Mouse (Mus musculus): ENCODE results near the gene Mipol1. TPM values are rescaled to one million over a fixed set of nuclear protein-coding genes. Genes with fewer than 3 reads are reported as not detected.
A peak's percentile ranks its signal among the peaks of the same experiment; 100 is the strongest.

The Mipol1 gene
- polyA plus RNA-seq, 1 experiment from 2014 or later: 12.3 TPM

DNA sequence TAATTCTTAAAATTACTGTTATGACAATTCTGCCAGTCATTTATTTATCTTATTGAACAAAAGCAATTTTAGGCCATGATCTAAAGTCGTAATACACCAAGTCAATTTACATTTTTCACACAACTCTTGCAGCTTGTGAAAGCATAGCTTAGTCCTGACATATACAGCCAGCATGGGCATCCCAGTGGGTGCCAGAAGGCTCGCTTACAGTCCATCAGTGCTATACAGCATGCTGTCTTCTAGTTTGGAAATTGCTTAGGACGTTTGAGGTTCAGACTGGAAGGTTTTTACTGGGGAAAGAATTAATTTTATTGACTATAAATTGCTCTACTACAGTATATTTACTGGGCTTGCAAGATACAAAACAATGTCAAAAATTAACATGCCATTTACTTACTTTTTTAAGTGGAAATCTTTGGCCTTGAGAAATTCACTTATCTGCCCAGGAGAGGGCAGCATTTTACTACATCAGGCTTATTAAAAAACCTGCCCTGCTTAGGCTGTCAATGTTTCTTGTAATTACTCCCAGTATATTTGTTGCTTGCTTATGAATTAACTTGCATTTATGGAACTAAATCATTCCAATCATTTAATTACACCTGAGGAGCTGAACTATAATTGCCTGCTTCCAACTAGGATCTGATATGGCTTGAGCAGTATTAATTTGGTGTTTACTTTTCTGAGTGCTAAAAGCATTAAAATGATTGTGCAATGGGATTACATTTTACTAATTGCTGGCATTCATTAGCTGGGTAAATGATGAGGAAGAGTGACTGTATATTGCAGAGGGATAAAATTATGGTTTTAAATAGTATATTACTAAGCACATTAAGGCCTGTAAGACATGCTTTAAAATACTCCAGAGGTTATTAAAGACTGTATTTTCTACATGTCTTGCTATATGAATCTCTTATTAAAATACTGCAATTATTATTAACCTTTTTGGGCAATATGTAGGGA is 51.2 kb downstream of the Mipol1 start:
- H3K9ac ChIP-seq (replicated peaks; ENCODE audit: low read length): no peak overlapping the region

DNA sequence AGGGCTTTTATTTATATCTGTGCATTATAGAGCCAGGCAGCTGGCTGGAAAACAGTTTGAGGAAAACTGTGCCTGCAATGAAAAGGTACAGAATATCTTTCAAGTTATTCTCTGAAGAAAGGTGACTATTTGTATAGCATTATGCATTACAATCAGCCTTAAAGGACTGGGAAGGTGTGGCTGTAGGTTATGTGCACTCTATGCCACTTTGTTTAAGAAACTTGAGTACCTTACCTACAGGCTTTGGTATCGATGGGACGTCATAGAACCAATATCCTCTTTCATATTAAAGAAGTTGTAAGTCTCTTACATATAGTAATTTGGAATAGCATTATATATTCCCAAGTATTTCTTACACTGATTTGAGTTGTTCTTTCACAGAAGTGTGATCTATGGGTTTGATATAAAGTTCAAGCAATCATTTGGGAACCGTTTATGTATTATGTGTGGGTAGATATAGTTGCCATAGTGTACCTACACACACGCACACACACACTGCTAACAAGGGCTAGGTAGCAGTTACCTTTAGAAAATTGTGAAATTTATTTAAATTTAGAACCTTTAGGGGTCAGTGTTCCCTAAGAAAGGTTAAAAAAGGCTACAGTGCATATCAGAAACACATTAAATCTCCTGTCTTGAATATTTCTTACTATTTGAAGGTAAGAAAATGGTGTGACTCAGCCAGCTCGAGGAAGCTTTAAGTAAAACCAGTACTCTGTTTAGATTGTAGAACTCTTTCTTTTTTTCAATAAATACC is 55.3 kb downstream of the Mipol1 start:
- Histone ChIP-seq H3K4me3 (ENCODE audit: low read depth, low read length) (no peak overlapping the region), H3K27ac (replicated peaks; ENCODE audit: low read depth, low read length) (no peak overlapping the region), H3K9ac (replicated peaks; ENCODE audit: low read length) (no peak overlapping the region), H3K27me3 (ENCODE audit: control insufficient read depth, insufficient read depth, low read length) (no peaks in the 10 kb centered on the region), H3K36me3 (replicated peaks; ENCODE audit: control insufficient read depth, insufficient read depth, low read depth, low read length) (no peaks in the 10 kb centered on the region), H3K4me1 (ENCODE audit: control insufficient read depth, insufficient read depth, low read length) (no peaks in the 10 kb centered on the region), H3K9me3 (replicated peaks; ENCODE audit: control insufficient read depth, low read length) (no peaks in the 10 kb centered on the region), H3K4me2 (ENCODE audit: low read depth, low read length) (no peak overlapping the region)
- no peak for DNase-seq (ENCODE audit: low spot score)
- 88% methylated on average over 5 of the region's 5 CpGs for WGBS
- no peak for ATAC-seq (replicated peaks; ENCODE audit: insufficient number of reproducible peaks, low FRiP score, low TSS enrichment, low read depth)

More for the DNA sequence above, 51.2 kb downstream of the Mipol1 start:
- H3K4me3 ChIP-seq (ENCODE audit: low read depth, low read length): no peak overlapping the region
- H3K36me3 ChIP-seq (replicated peaks; ENCODE audit: control insufficient read depth, insufficient read depth, low read depth, low read length): no peaks in the 10 kb centered on the region
- no peaks in the 10 kb centered on the region for H3K9me3 ChIP-seq (replicated peaks; ENCODE audit: control insufficient read depth, low read length)
- WGBS: 47% methylated on average over 3 of the region's 3 CpGs
- no peak for ATAC-seq (replicated peaks; ENCODE audit: insufficient number of reproducible peaks, low FRiP score, low TSS enrichment, low read depth)
- no peak overlapping the region for H3K4me2 ChIP-seq (ENCODE audit: low read depth, low read length)
- no peaks in the 10 kb centered on the region for H3K27me3 ChIP-seq (ENCODE audit: control insufficient read depth, insufficient read depth, low read length)
- no peak overlapping the region for H3K27ac ChIP-seq (replicated peaks; ENCODE audit: low read depth, low read length)
- DNase-seq (ENCODE audit: low spot score): peak; percentile 73
- no peaks in the 10 kb centered on the region for H3K4me1 ChIP-seq (ENCODE audit: control insufficient read depth, insufficient read depth, low read length)

DNA sequence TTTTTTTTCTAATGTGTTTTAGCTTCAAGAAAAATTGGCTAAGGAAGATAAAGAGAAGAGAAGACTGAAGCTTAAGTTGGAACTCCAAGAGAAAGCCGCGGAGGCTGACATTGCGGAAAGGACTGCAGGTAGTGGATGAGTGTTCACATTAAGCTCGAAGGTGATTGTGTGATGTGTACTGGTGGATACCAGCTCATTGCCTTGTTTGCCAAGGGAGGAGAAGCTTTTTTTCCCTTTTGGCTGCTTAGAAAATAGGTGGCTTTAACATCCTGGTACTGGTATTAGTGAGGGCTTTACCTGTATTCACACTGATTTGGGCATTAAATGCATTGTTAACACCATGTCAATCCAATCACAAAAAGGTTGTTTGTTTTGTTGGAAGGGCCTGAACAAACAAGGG is 77.1 kb downstream of the Mipol1 start:
- DNase-seq (ENCODE audit: low spot score) (no peak), ATAC-seq (replicated peaks; ENCODE audit: insufficient number of reproducible peaks, low FRiP score, low TSS enrichment, low read depth) (no peak)
- Histone ChIP-seq H3K4me2 (ENCODE audit: low read depth, low read length) (no peak overlapping the region), H3K4me3 (ENCODE audit: low read depth, low read length) (no peak overlapping the region), H3K27ac (replicated peaks; ENCODE audit: low read depth, low read length) (no peak overlapping the region), H3K36me3 (replicated peaks; ENCODE audit: control insufficient read depth, insufficient read depth, low read depth, low read length) (no peaks in the 10 kb centered on the region), H3K9me3 (replicated peaks; ENCODE audit: control insufficient read depth, low read length) (no peaks in the 10 kb centered on the region), H3K4me1 (ENCODE audit: control insufficient read depth, insufficient read depth, low read length) (no peaks in the 10 kb centered on the region), H3K9ac (replicated peaks; ENCODE audit: low read length) (no peak overlapping the region), H3K27me3 (ENCODE audit: control insufficient read depth, insufficient read depth, low read length) (no peaks in the 10 kb centered on the region)
- WGBS: 85% methylated on average over 4 of the region's 4 CpGs

DNA sequence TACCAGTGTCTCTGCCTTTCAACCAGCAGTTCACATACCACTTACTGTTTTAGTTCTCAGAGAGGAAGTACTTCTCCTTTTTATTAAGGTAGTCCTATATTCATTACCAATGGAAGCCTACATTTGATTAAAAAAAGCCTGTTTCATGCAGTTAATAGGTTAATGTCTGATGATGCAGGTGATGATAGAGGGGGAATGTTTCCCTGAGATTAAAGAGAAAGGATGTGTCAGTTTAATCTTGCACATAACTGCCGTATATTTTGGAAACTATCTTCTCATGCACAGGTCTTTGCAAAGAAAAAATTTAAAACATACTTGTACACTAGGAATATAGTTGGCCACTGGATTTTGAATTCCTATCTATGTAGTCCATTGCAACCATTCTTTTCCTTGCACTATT is 77.5 kb downstream of the Mipol1 start:
- ATAC-seq (replicated peaks; ENCODE audit: insufficient number of reproducible peaks, low FRiP score, low TSS enrichment, low read depth): no peak
- Histone ChIP-seq H3K36me3 (replicated peaks; ENCODE audit: control insufficient read depth, insufficient read depth, low read depth, low read length) (no peaks in the 10 kb centered on the region), H3K9me3 (replicated peaks; ENCODE audit: control insufficient read depth, low read length) (no peaks in the 10 kb centered on the region), H3K9ac (replicated peaks; ENCODE audit: low read length) (no peak overlapping the region), H3K27me3 (ENCODE audit: control insufficient read depth, insufficient read depth, low read length) (no peaks in the 10 kb centered on the region), H3K4me3 (ENCODE audit: low read depth, low read length) (no peak overlapping the region), H3K4me1 (ENCODE audit: control insufficient read depth, insufficient read depth, low read length) (no peaks in the 10 kb centered on the region), H3K27ac (replicated peaks; ENCODE audit: low read depth, low read length) (no peak overlapping the region), H3K4me2 (ENCODE audit: low read depth, low read length) (no peak overlapping the region)
- WGBS: 85% methylated on average over 1 of the region's 1 CpGs
- no peak for DNase-seq (ENCODE audit: low spot score)

DNA sequence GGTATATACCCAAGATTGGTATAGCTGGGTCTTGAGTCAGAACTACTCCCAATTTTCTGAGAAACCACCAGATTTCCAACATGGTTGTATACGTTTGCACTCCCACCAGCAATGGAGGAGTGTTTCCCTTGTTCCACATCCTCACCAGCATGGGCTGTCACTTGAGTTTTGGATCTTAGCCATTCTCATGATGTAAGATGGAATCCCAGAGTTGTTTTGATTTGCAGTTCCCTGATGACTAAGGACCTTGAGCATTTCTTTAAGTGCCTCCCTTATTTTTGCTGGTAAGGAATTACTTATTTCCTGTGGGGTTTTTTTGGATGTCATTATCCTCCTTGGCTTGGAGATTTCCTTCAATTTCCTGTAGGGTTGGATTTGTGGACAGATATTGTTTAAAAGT is 108.8 kb downstream of the Mipol1 start:
- no peaks in the 10 kb centered on the region for H3K27me3 ChIP-seq (ENCODE audit: control insufficient read depth, insufficient read depth, low read length)
- H3K4me1 ChIP-seq (ENCODE audit: control insufficient read depth, insufficient read depth, low read length): no peaks in the 10 kb centered on the region
- H3K4me3 ChIP-seq (ENCODE audit: low read depth, low read length): no peak overlapping the region
- DNase-seq (ENCODE audit: low spot score): no peak
- H3K9me3 ChIP-seq (replicated peaks; ENCODE audit: control insufficient read depth, low read length): no peaks in the 10 kb centered on the region
- no peak for ATAC-seq (replicated peaks; ENCODE audit: insufficient number of reproducible peaks, low FRiP score, low TSS enrichment, low read depth)
- H3K27ac ChIP-seq (replicated peaks; ENCODE audit: low read depth, low read length): no peak overlapping the region
- H3K36me3 ChIP-seq (replicated peaks; ENCODE audit: control insufficient read depth, insufficient read depth, low read depth, low read length): no peaks in the 10 kb centered on the region
- WGBS: 85% methylated on average over 1 of the region's 1 CpGs
- H3K9ac ChIP-seq (replicated peaks; ENCODE audit: low read length): no peak overlapping the region
- no peak overlapping the region for H3K4me2 ChIP-seq (ENCODE audit: low read depth, low read length)

DNA sequence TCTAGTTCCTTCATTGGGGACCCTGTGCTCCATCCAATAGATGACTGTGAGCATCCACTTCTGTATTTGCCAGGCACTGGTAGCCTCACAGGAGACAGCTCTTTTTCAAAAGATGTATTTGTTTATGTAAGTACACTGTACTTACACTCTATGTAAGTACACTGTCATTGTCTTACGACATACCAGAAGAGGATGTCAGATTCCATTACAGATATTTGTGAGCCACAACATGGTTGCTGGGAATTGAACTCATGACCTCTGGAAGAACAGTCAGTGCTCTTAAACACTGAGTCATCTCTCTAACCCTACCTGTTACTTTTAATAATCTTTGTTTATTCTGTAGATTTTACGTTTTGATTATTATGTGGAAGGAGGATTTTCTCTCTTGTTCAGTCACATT is 109.9 kb downstream of the Mipol1 start:
- Histone ChIP-seq H3K36me3 (replicated peaks; ENCODE audit: control insufficient read depth, insufficient read depth, low read depth, low read length) (no peaks in the 10 kb centered on the region), H3K27me3 (ENCODE audit: control insufficient read depth, insufficient read depth, low read length) (no peaks in the 10 kb centered on the region), H3K4me3 (ENCODE audit: low read depth, low read length) (no peak overlapping the region), H3K4me1 (ENCODE audit: control insufficient read depth, insufficient read depth, low read length) (no peaks in the 10 kb centered on the region), H3K4me2 (ENCODE audit: low read depth, low read length) (no peak overlapping the region), H3K27ac (replicated peaks; ENCODE audit: low read depth, low read length) (no peak overlapping the region), H3K9me3 (replicated peaks; ENCODE audit: control insufficient read depth, low read length) (no peaks in the 10 kb centered on the region), H3K9ac (replicated peaks; ENCODE audit: low read length) (no peak overlapping the region)
- no peak for DNase-seq (ENCODE audit: low spot score)
- no peak for ATAC-seq (replicated peaks; ENCODE audit: insufficient number of reproducible peaks, low FRiP score, low TSS enrichment, low read depth)
- WGBS: 82% methylated on average over 2 of the region's 2 CpGs

DNA sequence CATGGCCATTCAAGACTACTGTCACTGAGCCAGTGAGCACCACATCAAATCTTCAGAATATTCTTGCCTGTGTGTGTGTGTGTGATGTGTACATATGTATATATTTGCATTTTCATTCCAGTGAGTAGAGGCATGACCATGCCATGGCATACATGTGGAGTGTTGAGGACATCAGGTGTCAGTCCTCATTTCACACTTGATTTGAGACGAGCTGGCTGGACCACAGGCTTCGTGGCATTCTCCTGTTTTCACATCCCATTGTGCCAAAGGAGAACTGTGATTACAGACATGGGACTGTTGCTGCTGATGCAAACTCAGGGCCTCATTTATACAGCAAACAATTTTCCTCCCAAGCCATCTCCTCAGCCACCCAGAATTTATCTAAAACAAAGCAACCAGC is 132.5 kb downstream of the Mipol1 start:
- no peak overlapping the region for H3K9ac ChIP-seq (replicated peaks; ENCODE audit: low read length)
- WGBS: 70% methylated on average over 2 of the region's 2 CpGs
- no peaks in the 10 kb centered on the region for H3K27me3 ChIP-seq (ENCODE audit: control insufficient read depth, insufficient read depth, low read length)
- H3K4me2 ChIP-seq (ENCODE audit: low read depth, low read length): no peak overlapping the region
- ATAC-seq (replicated peaks; ENCODE audit: insufficient number of reproducible peaks, low FRiP score, low TSS enrichment, low read depth): no peak
- DNase-seq (ENCODE audit: low spot score): no peak
- H3K36me3 ChIP-seq (replicated peaks; ENCODE audit: control insufficient read depth, insufficient read depth, low read depth, low read length): no peaks in the 10 kb centered on the region
- H3K4me3 ChIP-seq (ENCODE audit: low read depth, low read length): no peak overlapping the region
- H3K4me1 ChIP-seq (ENCODE audit: control insufficient read depth, insufficient read depth, low read length): no peaks in the 10 kb centered on the region
- H3K27ac ChIP-seq (replicated peaks; ENCODE audit: low read depth, low read length): no peak overlapping the region
- no peaks in the 10 kb centered on the region for H3K9me3 ChIP-seq (replicated peaks; ENCODE audit: control insufficient read depth, low read length)

DNA sequence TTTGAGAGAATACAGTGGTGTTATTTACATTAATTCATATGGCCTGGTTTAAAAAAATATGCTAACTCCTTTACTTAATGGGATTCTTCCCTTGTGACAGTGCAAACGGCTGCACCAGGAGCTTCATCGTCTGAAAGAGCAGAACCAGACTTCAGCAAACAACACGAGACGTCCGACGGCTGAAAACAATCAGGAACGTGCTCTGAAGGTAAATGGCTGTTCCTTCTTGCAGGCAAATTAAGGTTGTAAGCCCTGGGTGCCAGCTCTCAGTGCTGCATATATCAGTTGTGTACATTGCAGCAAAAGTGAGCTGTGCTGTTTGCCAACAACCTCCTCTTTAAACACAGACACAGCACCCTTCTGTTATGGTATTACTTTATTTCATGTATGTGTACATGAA is 133.8 kb downstream of the Mipol1 start:
- no peaks in the 10 kb centered on the region for H3K36me3 ChIP-seq (replicated peaks; ENCODE audit: control insufficient read depth, insufficient read depth, low read depth, low read length)
- H3K9me3 ChIP-seq (replicated peaks; ENCODE audit: control insufficient read depth, low read length): no peaks in the 10 kb centered on the region
- H3K27ac ChIP-seq (replicated peaks; ENCODE audit: low read depth, low read length): no peak overlapping the region
- WGBS: 74% methylated on average over 7 of the region's 7 CpGs
- H3K4me3 ChIP-seq (ENCODE audit: low read depth, low read length): no peak overlapping the region
- ATAC-seq (replicated peaks; ENCODE audit: insufficient number of reproducible peaks, low FRiP score, low TSS enrichment, low read depth) (no peak), DNase-seq (ENCODE audit: low spot score) (no peak)
- H3K27me3 ChIP-seq (ENCODE audit: control insufficient read depth, insufficient read depth, low read length): no peaks in the 10 kb centered on the region
- H3K9ac ChIP-seq (replicated peaks; ENCODE audit: low read length): no peak overlapping the region
- no peaks in the 10 kb centered on the region for H3K4me1 ChIP-seq (ENCODE audit: control insufficient read depth, insufficient read depth, low read length)
- H3K4me2 ChIP-seq (ENCODE audit: low read depth, low read length): no peak overlapping the region

Data from embryonic facial prominence, embryonic 11.5 days (tissue).